Comparison of ENCODE assay signal across 7 mouse cellular contexts in genomic region chr5:93207006-93207348, GRCm38 (mm10). TPM values are rescaled to one million over a fixed set of nuclear protein-coding genes. Genes with fewer than 3 reads are reported as not detected.
DNase-seq lines count a peak whose midpoint lies in the region; ATAC-seq and TF ChIP-seq lines count a peak whose summit lies in the region.

No protein-coding gene starts in this region.

- H3K36me3 ChIP-seq in spleen, adult 2 months (ENCODE audit: control insufficient read depth, insufficient read depth, low read length), result peaks cover 1% of the 10 kb centered on the region
- H3K36me3 ChIP-seq in kidney, embryonic 16.5 days (ENCODE audit: insufficient read depth, low read length), result no peaks in the 10 kb centered on the region
- H3K36me3 ChIP-seq in lung, embryonic 14.5 days (ENCODE audit: insufficient read depth), result peaks cover 2% of the 10 kb centered on the region

- H3K4me1 ChIP-seq in spleen, adult 2 months (ENCODE audit: control insufficient read depth, insufficient read depth, insufficient read length), result peaks cover 6% of the 10 kb centered on the region; the same call in 1 of the 2 replicates
- peaks cover 13% of the 10 kb centered on the region for H3K4me1 ChIP-seq in kidney, embryonic 16.5 days (ENCODE audit: insufficient read depth, low read length)
- H3K4me1 ChIP-seq in lung, embryonic 14.5 days (ENCODE audit: insufficient read depth), result 0 out of 2 replicates have a peak, but pooled peaks cover 5% of the 10 kb centered on the region

- no peak for TF ChIP-seq POLR2A in spleen, adult 2 months (IDR thresholded peaks at IDR 0.05; ENCODE audit: low read depth, low read length)

- H3K9ac ChIP-seq in kidney, embryonic 16.5 days (replicated peaks; ENCODE audit: low read length), result peak overlapping the region; percentile 95
- peak overlapping the region; percentile 95 for H3K9ac ChIP-seq in lung, embryonic 14.5 days

- H3K4me3 ChIP-seq in spleen, adult 2 months (ENCODE audit: extremely low read depth, insufficient read depth, insufficient read length), result peak overlapping the region; percentile 83
- H3K4me3 ChIP-seq in kidney, embryonic 16.5 days (ENCODE audit: low read length), result peak overlapping the region; percentile 91
- peak overlapping the region; percentile 87 for H3K4me3 ChIP-seq in lung, embryonic 14.5 days (ENCODE audit: low read depth, low read length)

- WGBS in spleen, adult 2 months, result 8% methylated on average over 6 of the region's 6 CpGs
- WGBS in kidney, embryonic 16.5 days, result 2% methylated on average over 6 of the region's 6 CpGs
- WGBS in lung, embryonic 14.5 days, result 1% methylated on average over 6 of the region's 6 CpGs

- peak overlapping the region; percentile 98 for H3K27ac ChIP-seq in spleen, adult 2 months (ENCODE audit: insufficient read depth, low read length)
- H3K27ac ChIP-seq in kidney, embryonic 16.5 days (ENCODE audit: low read length), result peak overlapping the region; percentile 95
- H3K27ac ChIP-seq in lung, embryonic 14.5 days (ENCODE audit: low read depth), result peak overlapping the region; percentile 96

- H3K9me3 ChIP-seq in kidney, embryonic 16.5 days (ENCODE audit: low read length), result no peaks in the 10 kb centered on the region
- no peaks in the 10 kb centered on the region for H3K9me3 ChIP-seq in lung, embryonic 14.5 days (ENCODE audit: low read depth, low read length)

- peak overlapping the region; percentile 54 for H3K4me2 ChIP-seq in kidney, embryonic 16.5 days (replicated peaks; ENCODE audit: low read depth, low read length)
- peak overlapping the region; percentile 67 for H3K4me2 ChIP-seq in lung, embryonic 14.5 days

- ATAC-seq in kidney, embryonic 16.5 days (ENCODE audit: low FRiP score, low TSS enrichment), result peak; percentile 60
- peak; percentile 19 for ATAC-seq in lung, embryonic 14.5 days (ENCODE audit: insufficient read depth)

- no peak for TF ChIP-seq CTCF in spleen, adult 2 months (IDR thresholded peaks at IDR 0.05; ENCODE audit: extremely low read depth, insufficient read depth, insufficient read length, insufficient replicate concordance)
- no peak for TF ChIP-seq CTCF in lung, embryonic 14.5 days (IDR thresholded peaks at IDR 0.05; ENCODE audit: low read depth)

- H3K27me3 ChIP-seq in spleen, adult 2 months (ENCODE audit: control insufficient read depth, insufficient read depth, low read length), result no peaks in the 10 kb centered on the region
- H3K27me3 ChIP-seq in kidney, embryonic 16.5 days (ENCODE audit: insufficient read depth, low read length), result no peaks in the 10 kb centered on the region
- no peaks in the 10 kb centered on the region for H3K27me3 ChIP-seq in lung, embryonic 14.5 days (ENCODE audit: insufficient read depth, low read length)

- no peak for DNase-seq in spleen, adult 2 months (ENCODE audit: low read depth in 1 of 2, low spot score in 2 of 2)
- DNase-seq in spleen, adult 12 weeks (ENCODE audit: low spot score), result no peak
- DNase-seq in cerebellum, postnatal 10 days, result peak; percentile 70 to 77
- DNase-seq in gastrocnemius, postnatal 10 days, result peak; percentile 56
- peak; percentile 79 for DNase-seq in lung, embryonic 14.5 days
- DNase-seq in right cerebral cortex, postnatal 4 days, result peak; percentile 64

RNA-seq across cellular contexts. Expression of gene 2010109A12Rik, which starts 0.7 kb away (rescaled TPM):
- polyA plus RNA-seq in spleen, adult 2 months (2012; rRNA removed), result 0.09 TPM in 1 of 2 replicates, not detected in the other
- total RNA-seq in gastrocnemius, postnatal 10 days (2021), result under 1 TPM in 1 of 2 experiments, not detected in 1; 0.50 TPM
- polyA plus RNA-seq in kidney, embryonic 16.5 days (2015; fragmentation: Nextera tagmentation; extraction: Ambion mirVana), result 0.95 and 2.9 TPM in 2 replicates
- 1.2 and 2.0 TPM in 2 replicates for polyA plus RNA-seq in lung, embryonic 14.5 days (2014; fragmentation: Nextera tagmentation; extraction: Ambion mirVana)

RNA-seq across cellular contexts. Expression of gene Ccni, which starts 0.7 kb away (rescaled TPM):
- 48.5 and 60.4 TPM in 2 replicates for polyA plus RNA-seq in spleen, adult 2 months (2012; rRNA removed)
- 100 to 1,000 TPM; 117 to 125 TPM for total RNA-seq in gastrocnemius, postnatal 10 days (2021)
- 97.3 and 113 TPM in 2 replicates for polyA plus RNA-seq in kidney, embryonic 16.5 days (2015; fragmentation: Nextera tagmentation; extraction: Ambion mirVana)
- 157 and 165 TPM in 2 replicates for polyA plus RNA-seq in lung, embryonic 14.5 days (2014; fragmentation: Nextera tagmentation; extraction: Ambion mirVana)

Comparison
In these comparisons a context has a peak if more than half of its experiments do, and no peak if none do; other contexts are left out.
1. DNase-seq: peak in cerebellum, postnatal 10 days (2 of 2), gastrocnemius, postnatal 10 days (single experiment), lung, embryonic 14.5 days (single experiment) and right cerebral cortex, postnatal 4 days (single experiment); none in spleen, adult 2 months (0 of 2) and spleen, adult 12 weeks (single experiment).
2. Peak in every context shown above with its lines, with median percentiles within 50 percentile points of each other: H3K27ac ChIP-seq and H3K4me3 ChIP-seq.